Mouse (Mus musculus) urinary bladder, postnatal 4 days (tissue): ENCODE measurements around the gene Tmem94.

ENCODE experiments used
- DNase-seq, 2 experiments: peaks; one replicate each; pipeline ENCODE4 v3.0.0; 2021 to 2022; ENCODE audit warnings: low spot score in 2 of 2

Tmem94 gene

DNA sequence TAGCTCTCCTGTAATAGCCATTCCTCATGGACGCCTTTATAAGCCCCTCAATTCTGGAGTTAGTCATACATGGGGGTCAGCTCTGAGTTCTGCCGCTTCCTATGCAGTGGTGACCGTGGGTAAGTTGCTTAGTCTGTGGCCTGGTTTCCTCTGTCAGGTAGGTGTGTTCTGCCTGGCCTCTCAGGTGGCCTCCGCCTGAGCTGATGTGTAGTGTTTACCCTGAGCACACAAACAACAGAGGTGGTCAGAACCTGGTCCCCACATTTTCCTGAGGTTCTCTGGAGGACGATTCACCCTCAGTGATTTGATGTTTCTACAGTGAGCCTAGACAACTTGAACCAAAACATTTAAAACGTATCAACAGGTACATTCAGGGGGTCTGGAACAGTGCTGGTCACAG, 66.8 kb downstream of the Tmem94 start:
- no peak for DNase-seq

DNA sequence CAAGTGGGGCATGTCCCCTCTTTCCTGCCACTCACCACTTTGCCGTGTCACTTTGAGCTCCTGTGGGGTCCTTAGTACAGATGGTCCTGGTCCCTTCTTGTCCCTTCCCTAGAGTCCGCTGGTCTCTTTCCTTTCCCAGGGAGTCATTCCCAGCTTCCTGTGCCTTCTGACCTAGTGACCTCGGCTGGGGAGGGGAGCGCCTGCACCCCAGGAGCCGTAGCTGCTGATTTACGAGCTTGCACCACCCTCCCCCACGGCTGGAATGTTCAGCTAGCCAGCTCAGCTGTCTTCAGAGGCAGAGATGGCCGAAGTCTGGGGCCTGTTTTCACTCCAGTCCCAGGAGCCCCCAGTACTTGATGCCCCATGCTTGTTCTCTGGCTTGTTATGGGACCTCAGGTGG, 67.3 kb downstream of the Tmem94 start:
- DNase-seq, result peak in 1 of 2 experiments; percentile 55

DNA sequence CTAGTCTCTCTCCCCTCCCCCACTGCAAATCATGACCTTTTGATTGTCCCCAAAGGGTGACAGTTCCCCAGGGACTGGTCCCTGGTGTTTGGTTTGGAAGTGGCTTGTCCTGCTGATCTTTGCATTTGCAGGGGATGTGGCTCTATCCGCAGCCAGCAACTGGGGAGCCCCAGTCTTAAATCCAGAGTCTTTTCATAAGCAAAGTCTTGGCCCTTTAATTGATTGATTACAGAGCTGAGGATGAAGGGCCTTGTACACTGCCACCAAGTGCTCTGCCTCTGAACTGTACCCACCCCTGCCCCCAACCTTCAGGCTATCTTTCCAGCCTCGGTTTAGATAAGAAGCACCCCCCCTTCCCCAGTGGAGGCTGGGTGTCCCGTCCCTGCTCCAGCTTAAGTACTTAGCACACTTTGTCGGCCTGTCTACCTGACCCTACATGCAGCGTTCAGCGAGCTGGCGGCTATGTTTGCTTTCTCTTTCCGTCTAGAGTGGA, 67.8 kb downstream of the Tmem94 start:
- DNase-seq, result no peak

DNA sequence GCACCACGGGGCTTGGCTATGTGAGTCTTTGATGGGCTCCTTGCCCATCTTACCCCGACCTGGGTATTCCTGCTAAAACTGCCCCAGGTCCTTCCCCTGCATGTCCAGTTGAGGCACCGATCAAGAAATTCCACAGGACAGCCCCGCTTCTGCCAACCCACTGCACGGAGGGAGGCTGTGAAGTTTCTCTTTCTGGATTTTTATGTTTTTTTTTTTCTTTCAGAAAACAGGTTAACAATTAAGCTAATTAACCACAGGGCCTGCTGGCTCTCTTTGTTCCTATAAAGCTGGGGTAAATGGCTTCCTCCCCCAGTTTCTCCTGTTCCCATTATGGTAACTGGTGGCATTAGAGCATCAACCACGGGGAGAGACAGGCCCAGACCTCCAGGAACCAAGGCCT, 68.8 kb downstream of the Tmem94 start:
- DNase-seq, result no peak

DNA sequence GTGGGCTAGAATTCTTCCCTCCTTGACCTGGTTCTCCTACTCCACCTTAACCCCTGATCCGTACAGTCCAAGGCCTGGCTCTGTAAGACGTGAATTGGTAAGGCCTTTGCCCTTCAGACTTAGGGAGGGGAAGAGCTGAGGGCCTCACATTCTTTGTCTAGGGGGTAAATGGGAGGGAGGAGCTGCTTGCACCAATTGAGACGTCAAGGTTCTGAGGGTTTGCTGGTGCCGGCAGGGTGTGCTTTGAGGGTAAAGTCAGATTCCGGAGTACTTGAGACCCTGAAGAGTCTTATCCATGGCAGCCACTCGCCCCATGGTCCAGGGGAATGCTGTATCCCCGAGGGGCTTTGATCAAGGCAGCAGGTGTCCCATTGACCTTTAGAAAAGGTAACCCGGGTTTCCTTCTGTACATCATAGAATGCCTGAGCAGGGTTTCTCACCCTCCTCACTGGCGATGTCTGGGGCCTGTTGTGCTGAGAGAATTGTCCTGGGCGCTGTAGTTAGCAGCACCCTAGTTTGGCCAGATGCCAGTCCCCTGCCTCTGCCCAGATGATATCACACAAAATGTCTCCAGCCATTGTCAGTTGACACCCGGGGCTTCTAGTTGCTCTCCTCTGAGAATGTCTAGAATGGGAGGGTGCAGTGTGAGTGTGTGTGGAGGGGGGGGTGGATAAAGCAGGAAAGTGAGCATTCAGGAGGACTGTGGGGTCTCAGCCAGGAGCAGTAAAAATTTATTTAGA, 71.6 kb downstream of the Tmem94 start:
- DNase-seq, result no peak

DNA sequence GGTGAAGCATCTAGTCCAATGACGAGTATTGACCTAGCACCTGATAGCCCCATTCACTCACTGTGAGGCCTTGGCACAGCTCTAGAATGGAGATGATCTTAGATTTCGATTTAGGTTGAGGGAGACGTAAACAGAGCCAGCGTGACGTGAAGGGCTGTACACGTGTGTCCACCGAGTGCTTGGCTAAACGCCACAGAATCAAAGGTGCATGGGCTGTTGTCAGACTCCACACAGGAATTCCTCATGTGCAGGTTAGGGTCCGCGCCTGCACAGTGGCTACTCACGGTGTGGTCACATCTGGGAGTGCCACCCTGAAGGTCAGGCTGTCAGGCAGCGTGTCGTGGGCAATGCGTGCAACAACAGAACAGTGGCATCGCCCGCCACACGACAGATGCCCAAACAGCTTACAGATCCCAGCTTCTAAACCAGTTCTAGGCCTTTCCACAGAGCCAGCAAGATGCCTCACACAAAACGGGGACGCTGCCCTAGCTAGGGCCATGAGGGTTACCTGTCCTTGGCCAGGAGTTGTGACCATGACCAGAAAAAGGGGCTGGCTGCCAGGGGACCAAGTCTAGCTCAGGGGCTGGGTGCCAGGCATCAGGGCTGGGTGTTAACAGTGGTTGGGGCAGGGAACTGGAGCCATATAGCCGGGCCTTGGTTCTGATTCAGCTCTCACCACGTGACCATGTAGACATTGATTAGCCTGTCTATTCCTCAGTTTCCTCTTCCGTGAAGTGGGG, 72.5 kb downstream of the Tmem94 start:
- no peak for DNase-seq

DNA sequence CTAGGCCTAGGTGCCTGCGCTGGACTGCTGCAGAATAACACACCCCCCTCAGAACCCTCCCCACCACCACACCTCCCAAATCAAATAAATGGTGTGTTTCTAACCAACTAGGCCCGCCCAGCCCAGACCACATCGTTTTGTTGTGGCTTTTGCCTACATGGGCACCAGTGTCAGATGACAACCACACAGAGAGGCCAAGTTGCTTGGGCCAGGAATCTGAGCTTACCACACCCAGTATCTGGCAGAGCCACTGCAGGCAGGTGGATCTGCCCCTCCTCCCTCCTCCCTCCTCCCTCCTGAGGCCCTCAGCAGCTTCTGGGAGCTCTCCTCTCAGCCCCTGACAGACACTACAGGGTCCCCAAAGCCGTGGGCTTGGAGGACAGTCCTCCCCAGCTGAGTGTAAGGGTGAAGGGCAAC, 73.7 kb downstream of the Tmem94 start:
- DNase-seq, result no peak

DNA sequence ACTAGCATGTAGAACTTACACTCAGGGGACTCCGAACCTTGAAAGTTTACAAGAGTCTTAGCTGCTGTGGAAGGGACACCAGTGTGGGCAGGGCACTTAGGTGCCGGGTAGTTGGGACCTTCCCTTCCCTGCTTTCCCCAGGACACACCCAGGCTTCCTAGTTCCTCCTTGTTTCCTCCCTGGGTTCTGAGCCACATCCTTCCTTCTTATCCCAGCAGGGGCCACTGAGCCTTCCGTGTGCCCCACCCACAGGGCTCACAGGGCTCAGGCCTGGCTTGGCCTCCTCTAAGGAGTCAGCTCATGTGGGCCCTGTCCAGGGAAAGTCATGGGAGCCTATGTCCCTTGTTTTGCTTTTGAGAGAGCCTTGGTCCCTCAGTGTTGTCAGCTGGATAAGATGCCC, 74.5 kb downstream of the Tmem94 start:
- DNase-seq, result no peak

DNA sequence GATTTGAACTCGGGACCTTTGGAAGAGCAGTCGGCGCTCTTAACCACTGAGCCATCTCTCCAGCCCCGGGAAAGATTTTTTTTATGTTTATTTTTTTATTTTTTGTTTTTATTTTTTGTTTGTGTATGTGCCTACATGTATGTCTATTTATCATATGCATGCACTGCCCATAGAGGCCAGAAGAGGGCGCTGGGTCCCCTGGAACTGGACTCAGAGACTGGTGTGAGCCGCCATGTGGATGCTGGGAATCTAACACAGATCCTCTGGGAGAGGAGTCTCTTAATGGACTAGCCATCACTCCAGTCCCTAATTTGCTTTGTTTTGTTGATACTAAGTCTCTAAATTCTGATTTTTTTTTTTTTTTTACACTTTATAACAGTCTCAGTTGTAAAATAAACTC, 75.8 kb downstream of the Tmem94 start:
- no peak for DNase-seq

DNA sequence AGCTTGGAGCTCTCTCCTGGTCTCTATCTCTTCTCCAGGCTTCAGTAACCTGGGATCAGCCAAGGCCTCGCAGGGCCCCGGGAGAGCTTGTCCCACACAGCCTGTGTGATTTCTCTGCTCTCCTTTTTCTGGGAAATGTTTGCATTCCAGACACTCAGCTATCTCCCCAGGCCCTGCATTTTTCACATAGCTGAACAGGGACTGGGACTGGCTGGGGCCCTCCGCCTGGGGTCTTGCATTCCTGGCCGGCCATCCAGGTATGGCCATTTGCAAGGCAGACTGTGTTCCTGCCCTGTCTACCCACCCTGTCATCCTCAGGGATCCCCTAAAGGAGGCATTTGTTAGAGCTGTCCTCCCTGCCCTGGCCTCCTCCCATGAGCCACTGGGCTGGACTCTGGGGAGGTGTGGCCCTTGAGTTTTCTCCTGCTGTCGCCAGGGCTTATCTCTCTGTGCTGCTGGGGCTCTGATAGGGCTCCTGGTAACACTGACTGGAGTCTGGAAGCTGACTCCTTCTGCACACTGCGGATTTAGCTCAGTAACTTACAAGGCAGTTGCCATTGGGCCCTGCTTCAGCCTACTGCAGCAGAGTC, 76.8 kb downstream of the Tmem94 start:
- peak in 1 of 2 experiments; percentile 52 for DNase-seq

DNA sequence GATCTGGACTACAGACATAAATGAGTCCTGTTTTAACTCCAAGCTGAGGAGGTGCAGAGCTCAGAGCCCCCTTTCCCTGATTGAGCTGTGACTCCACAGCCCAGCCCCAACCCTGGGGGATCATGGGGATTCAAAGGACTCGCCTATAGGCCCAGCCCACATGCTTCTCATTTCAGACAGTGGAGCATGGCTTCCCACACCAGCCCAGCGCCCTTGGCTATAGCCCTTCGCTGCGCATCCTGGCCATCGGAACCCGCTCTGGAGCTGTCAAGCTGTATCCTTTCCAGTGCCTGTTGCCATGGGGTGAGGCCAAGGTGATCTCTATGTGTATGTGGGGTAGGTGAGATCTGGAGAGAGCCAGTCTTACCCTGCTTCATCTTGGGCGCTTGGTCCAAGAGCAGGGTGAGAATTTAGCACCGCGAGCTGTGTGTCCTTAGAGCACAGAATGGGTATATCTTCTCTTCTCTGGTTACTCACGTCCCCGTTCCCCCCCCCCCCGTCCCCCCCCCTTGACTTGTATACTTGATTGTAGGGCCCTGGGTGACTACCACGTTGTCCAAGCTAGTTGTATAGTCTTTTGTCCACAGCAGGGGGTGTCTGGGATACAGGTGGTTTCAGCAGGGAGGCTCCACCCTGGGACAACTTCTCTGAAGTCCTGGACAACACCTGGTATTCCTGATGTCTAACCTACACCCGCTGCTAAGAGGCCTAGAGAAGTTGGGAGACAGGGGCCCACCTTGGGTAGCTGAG, 78.1 kb downstream of the Tmem94 start:
- no peak for DNase-seq

DNA sequence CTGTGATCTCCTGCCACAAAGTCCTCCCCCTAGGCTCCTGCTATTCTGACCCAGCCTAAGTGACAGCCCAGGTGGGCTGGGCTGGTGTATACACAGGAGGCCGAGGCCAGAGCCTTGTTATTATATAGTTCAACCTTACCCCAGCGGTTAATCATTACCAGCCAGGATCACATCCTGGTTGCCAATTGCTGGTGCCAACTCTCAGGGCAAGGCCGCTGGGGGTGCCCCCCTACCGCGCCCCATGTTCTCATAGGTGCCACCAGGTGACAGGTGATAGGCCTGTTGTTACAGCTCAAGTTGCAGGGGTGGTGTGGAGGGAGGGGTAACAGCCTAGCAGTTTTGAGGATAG, 78.6 kb downstream of the Tmem94 start:
- no peak for DNase-seq

DNA sequence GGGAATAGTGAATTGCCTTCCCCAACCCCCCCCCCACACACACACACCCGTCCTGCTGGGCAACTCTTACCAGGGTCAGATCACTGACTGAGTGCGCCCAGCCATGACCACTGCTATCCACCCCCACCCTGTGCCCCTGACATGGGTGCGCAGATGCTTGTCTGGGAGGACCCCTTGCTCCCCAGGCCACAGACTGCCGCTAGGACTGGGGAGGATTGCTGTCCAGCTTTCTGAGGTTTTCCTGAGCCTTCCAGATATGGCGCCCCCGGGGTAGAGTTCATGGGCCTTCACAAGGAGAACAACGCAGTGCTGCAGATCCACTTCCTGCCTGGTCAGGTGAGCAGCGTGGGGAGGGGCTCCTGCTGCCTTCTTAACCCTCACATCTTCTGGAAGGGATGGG, 79.0 kb downstream of the Tmem94 start:
- DNase-seq, result no peak

DNA sequence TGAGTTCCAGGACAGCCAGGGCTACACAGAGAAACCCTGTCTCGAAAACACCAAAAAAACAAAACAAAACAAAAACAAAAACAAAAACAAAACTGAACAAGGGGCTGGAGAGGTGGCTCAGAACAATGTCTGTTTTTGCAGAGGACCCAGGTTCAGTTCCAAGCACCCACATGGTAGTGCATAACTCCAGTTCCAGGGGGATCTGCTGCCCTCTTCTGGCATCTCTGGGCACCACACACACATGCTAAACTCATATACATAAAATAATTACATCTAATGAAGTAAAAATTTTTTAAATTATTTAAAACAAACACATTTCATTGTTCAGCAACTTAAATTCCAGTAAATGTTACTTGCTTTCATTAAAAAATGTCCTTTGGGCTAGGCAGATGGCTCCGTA, 80.6 kb downstream of the Tmem94 start:
- no peak for DNase-seq
